ENCODE assay signal across 18 mouse cellular contexts in genomic region chr8:117252650-117253049, GRCm38 (mm10). TPM values are rescaled to one million over a fixed set of nuclear protein-coding genes. Genes with fewer than 3 reads are reported as not detected.
DNase-seq lines count a peak whose midpoint lies in the region; ATAC-seq and TF ChIP-seq lines count a peak whose summit lies in the region.
"Had no signal": no experiment of that assay in that cellular context is flagged by ENCODE, and none has a peak within 500 bp of the region (broad histone marks: within the 10 kb centered on the region; RNA-seq: fewer than 3 reads in every experiment).

No protein-coding gene starts in this region.

- TF ChIP-seq CTCF in liver, postnatal 0 days (IDR thresholded peaks at IDR 0.05; ENCODE audit: low read depth) = no peak

- H3K4me3 ChIP-seq in liver, embryonic 16.5 days (ENCODE audit: low read depth, low read length) = no peak overlapping the region
- no peak overlapping the region for H3K4me3 ChIP-seq in liver, postnatal 0 days (ENCODE audit: low read depth, low read length)
- H3K4me3 ChIP-seq: forebrain, embryonic 12.5 days; heart, embryonic 13.5 days; liver, embryonic 13.5 days; neural tube, embryonic 13.5 days had no signal

- 71% methylated on average over 8 of the region's 8 CpGs for WGBS in liver, embryonic 16.5 days (ENCODE audit: insufficient replicate concordance)
- 65% methylated on average over 8 of the region's 8 CpGs for WGBS in liver, postnatal 0 days (ENCODE audit: insufficient replicate concordance)

- no peaks in the 10 kb centered on the region for H3K36me3 ChIP-seq in liver, embryonic 16.5 days (ENCODE audit: control insufficient read depth, insufficient read depth)
- no peaks in the 10 kb centered on the region for H3K36me3 ChIP-seq in liver, postnatal 0 days (replicated peaks; ENCODE audit: insufficient read depth, low read length)
- H3K36me3 ChIP-seq: forebrain, embryonic 12.5 days; heart, embryonic 13.5 days; liver, embryonic 13.5 days; neural tube, embryonic 13.5 days had no signal

- H3K9me3 ChIP-seq in liver, embryonic 16.5 days (replicated peaks; ENCODE audit: control insufficient read depth, low read length) = peaks cover 2% of the 10 kb centered on the region; the same call in 1 of the 2 replicates
- H3K9me3 ChIP-seq in liver, postnatal 0 days (ENCODE audit: low read length) = no peaks in the 10 kb centered on the region
- H3K9me3 ChIP-seq: heart, embryonic 13.5 days; neural tube, embryonic 13.5 days had no signal

- intact Hi-C loops in heart, postnatal 36 days (cut with DNase I) = no loop called here

- no peak for ATAC-seq in liver, embryonic 16.5 days (ENCODE audit: low read depth)
- no peak for ATAC-seq in liver, postnatal 0 days
- ATAC-seq in CD4-positive, CD25-positive, alpha-beta regulatory T cell, adult 4 months = peak; percentile 9
- peak; percentile 52 for ATAC-seq in granulocyte monocyte progenitor cell, adult 5-6 weeks (replicated peaks; ENCODE audit: poor library complexity, severe bottlenecking)
- ATAC-seq: hindbrain, postnatal 0 days had no signal

- DNase-seq in liver, postnatal 0 days = no peak
- DNase-seq in monocyte, adult 2 months (ENCODE audit: low read depth in 1 of 2, low spot score in 2 of 2) = peak; percentile 56 to 66
- no peak for DNase-seq in lung, postnatal 10 days
- no peak for DNase-seq in heart, postnatal 36 days
- DNase-seq in c-Kit-positive CD71-positive TER-119-positive erythroid progenitor cells, embryonic 14.5 days (ENCODE audit: low spot score) = no peak
- DNase-seq: adrenal gland, postnatal 14 days; cerebellum, adult 8-10 months; heart, adult 11 months; kidney, adult 9 months; liver, embryonic 13.5 days had no signal

- no peak overlapping the region for H3K9ac ChIP-seq in liver, embryonic 16.5 days (ENCODE audit: low read depth, low read length)
- no peak overlapping the region for H3K9ac ChIP-seq in liver, postnatal 0 days (replicated peaks)
- H3K9ac ChIP-seq: forebrain, embryonic 12.5 days; heart, embryonic 13.5 days; liver, embryonic 13.5 days; neural tube, embryonic 13.5 days had no signal

- no peak overlapping the region for H3K4me2 ChIP-seq in liver, embryonic 16.5 days (ENCODE audit: low read depth, low read length)
- H3K4me2 ChIP-seq in liver, postnatal 0 days (ENCODE audit: low read depth, low read length) = no peak overlapping the region
- H3K4me2 ChIP-seq: forebrain, embryonic 12.5 days; heart, embryonic 13.5 days; liver, embryonic 13.5 days; neural tube, embryonic 13.5 days had no signal

- no peaks in the 10 kb centered on the region for H3K27me3 ChIP-seq in liver, embryonic 16.5 days (ENCODE audit: control insufficient read depth, insufficient read depth, low read depth, low read length)
- H3K27me3 ChIP-seq in liver, postnatal 0 days (ENCODE audit: insufficient read depth, low read length) = no peaks in the 10 kb centered on the region
- H3K27me3 ChIP-seq: forebrain, embryonic 12.5 days; heart, embryonic 13.5 days; liver, embryonic 13.5 days; neural tube, embryonic 13.5 days had no signal

- no peak for TF ChIP-seq EP300 in liver, postnatal 0 days (IDR thresholded peaks at IDR 0.05; ENCODE audit: low read depth)

- H3K4me1 ChIP-seq in liver, embryonic 16.5 days (ENCODE audit: control insufficient read depth, low read depth, low read length) = peaks cover 7% of the 10 kb centered on the region
- peaks cover 14% of the 10 kb centered on the region for H3K4me1 ChIP-seq in liver, postnatal 0 days (ENCODE audit: insufficient read depth)
- H3K4me1 ChIP-seq: heart, embryonic 13.5 days had no signal

- 0 out of 2 replicates have a peak overlapping the region, but pooled peaks have one; percentile 1 for H3K27ac ChIP-seq in liver, embryonic 16.5 days (ENCODE audit: low read length)
- no peak overlapping the region for H3K27ac ChIP-seq in liver, postnatal 0 days (ENCODE audit: low read depth)
- H3K27ac ChIP-seq: forebrain, embryonic 12.5 days; heart, embryonic 13.5 days; hindbrain, postnatal 0 days; liver, embryonic 13.5 days; neural tube, embryonic 13.5 days; stomach, postnatal 0 days had no signal

RNA-seq across cellular contexts. Expression of gene Cmip, which starts 4.2 kb away (rescaled TPM):
- polyA plus RNA-seq in liver, embryonic 16.5 days (2015; fragmentation: Nextera tagmentation; extraction: Ambion mirVana) = 8.4 and 9.1 TPM in 2 replicates
- 22.3 and 22.6 TPM in 2 replicates for polyA plus RNA-seq in liver, postnatal 0 days (2015; fragmentation: Nextera tagmentation; extraction: Ambion mirVana)
- polyA plus RNA-seq in CD4-positive, CD25-positive, alpha-beta regulatory T cell, adult 4 months (2017; shearing (Covaris generic)) = 10 to 100 TPM; 28.6 to 31.0 TPM
- total RNA-seq in granulocyte monocyte progenitor cell, adult 5-6 weeks (2014; fragmentation: Nextera tagmentation) = 30.7 and 49.5 TPM in 2 replicates
- 6.0 and 11.8 TPM in 2 replicates for total RNA-seq in granulocyte monocyte progenitor cell, adult 5-6 weeks (2017)
- total RNA-seq in heart, postnatal 36 days (2021) = 10 to 100 TPM; 20.3 to 25.1 TPM

Comparison
In these comparisons a context has a peak if more than half of its experiments do, and no peak if none do; other contexts are left out.
1. ATAC-seq: peak in CD4-positive, CD25-positive, alpha-beta regulatory T cell, adult 4 months (single experiment) and granulocyte monocyte progenitor cell, adult 5-6 weeks (single experiment); none in liver, embryonic 16.5 days (single experiment) and liver, postnatal 0 days (single experiment).
2. DNase-seq: peak in monocyte, adult 2 months (2 of 2); none in liver, postnatal 0 days (single experiment), lung, postnatal 10 days (single experiment), heart, postnatal 36 days (0 of 2) and c-Kit-positive CD71-positive TER-119-positive erythroid progenitor cells, embryonic 14.5 days (single experiment).